In the genomic region with DNA sequence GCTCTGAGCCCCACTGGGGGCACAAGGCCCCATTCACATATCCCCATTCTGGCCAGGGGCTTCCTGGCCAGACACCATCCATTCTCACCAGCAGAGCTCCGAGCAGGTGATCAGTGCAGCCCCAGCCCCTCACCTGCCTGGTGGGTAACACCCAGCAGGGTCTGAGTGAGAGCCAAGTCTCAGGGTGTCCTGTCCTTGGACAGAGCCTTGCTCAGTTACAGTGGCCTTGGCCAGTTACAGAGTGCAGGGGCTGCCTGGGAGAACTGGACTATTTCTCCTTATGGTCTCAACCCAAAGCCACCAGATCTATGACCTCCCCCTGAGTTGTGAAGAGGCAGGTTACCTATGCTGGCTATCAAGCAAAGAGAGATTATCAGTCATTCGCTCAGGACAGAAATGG, we compare ENCODE assay signal across 9 mouse cellular contexts. TPM values are rescaled to one million over a fixed set of nuclear protein-coding genes. Genes with fewer than 3 reads are reported as not detected.
A peak's percentile ranks its signal among the peaks of the same experiment; 100 is the strongest.
DNase-seq lines count a peak whose midpoint lies in the region; ATAC-seq and TF ChIP-seq lines count a peak whose summit lies in the region.
"Had no signal": no experiment of that assay in that cellular context is flagged by ENCODE, and none has a peak within 500 bp of the region (broad histone marks: within the 10 kb centered on the region; RNA-seq: fewer than 3 reads in every experiment).

No protein-coding gene starts in this region.

- peaks cover 33% of the 10 kb centered on the region for H3K36me3 ChIP-seq in heart, embryonic 13.5 days
- no peaks in the 10 kb centered on the region for H3K36me3 ChIP-seq in liver, embryonic 13.5 days

- peak in 1 of 2 experiments; percentile 11 for DNase-seq in left cerebral cortex, adult 2 months (ENCODE audit: extremely low spot score in 1 of 2, low spot score in 2 of 2)
- no peak for DNase-seq in left cerebral cortex, postnatal 4 days
- no peak for DNase-seq in liver, embryonic 13.5 days
- DNase-seq in frontal cortex, postnatal 10 days (ENCODE audit: low spot score in 2 of 2): no peak
- no peak for DNase-seq in adipocyte (ENCODE audit: low spot score)
- no peak for DNase-seq in right cerebral cortex, adult 2 months (ENCODE audit: low spot score in 2 of 2)
- DNase-seq: cerebellum, postnatal 14 days had no signal

- 43% methylated on average over 2 of the region's 2 CpGs for WGBS in heart, embryonic 13.5 days
- 59% methylated on average over 2 of the region's 2 CpGs for WGBS in liver, embryonic 13.5 days (ENCODE audit: insufficient replicate concordance)

- H3K4me3 ChIP-seq in left cerebral cortex, adult 2 months: peak overlapping the region; percentile 40
- peak overlapping the region; percentile 37; the same call in 1 of the 2 replicates for H3K4me3 ChIP-seq in cortical plate, adult 2 months (ENCODE audit: insufficient read depth, low read length)
- peak overlapping the region; percentile 51 for H3K4me3 ChIP-seq in heart, embryonic 13.5 days
- H3K4me3 ChIP-seq in liver, embryonic 13.5 days (replicated peaks): peak overlapping the region; percentile 13; the same call in 1 of the 2 replicates

- H3K27me3 ChIP-seq in heart, embryonic 13.5 days (replicated peaks): no peaks in the 10 kb centered on the region
- no peaks in the 10 kb centered on the region for H3K27me3 ChIP-seq in liver, embryonic 13.5 days

- no peak for TF ChIP-seq CTCF in left cerebral cortex, adult 2 months (IDR thresholded peaks at IDR 0.05)
- TF ChIP-seq CTCF in cortical plate, adult 2 months (IDR thresholded peaks at IDR 0.05; ENCODE audit: extremely low read depth, insufficient read depth, low read length): no peak

- H3K9me3 ChIP-seq in heart, embryonic 13.5 days: no peaks in the 10 kb centered on the region
- no peaks in the 10 kb centered on the region for H3K9me3 ChIP-seq in liver, embryonic 13.5 days (replicated peaks)

- no peaks in the 10 kb centered on the region; the same call in 1 of the 2 replicates for H3K4me1 ChIP-seq in cortical plate, adult 2 months (ENCODE audit: control insufficient read depth, insufficient read depth, low read length)
- peaks cover 35% of the 10 kb centered on the region for H3K4me1 ChIP-seq in heart, embryonic 13.5 days
- H3K4me1 ChIP-seq in liver, embryonic 13.5 days (replicated peaks): no peaks in the 10 kb centered on the region

- H3K4me2 ChIP-seq in heart, embryonic 13.5 days: peak overlapping the region; percentile 64
- peak overlapping the region; percentile 29 for H3K4me2 ChIP-seq in liver, embryonic 13.5 days

- no peak for ATAC-seq in heart, embryonic 13.5 days (ENCODE audit: extremely low read depth, insufficient number of reproducible peaks, low FRiP score, low TSS enrichment)
- ATAC-seq in liver, embryonic 13.5 days (ENCODE audit: low read depth): no peak

- no peak overlapping the region for H3K27ac ChIP-seq in left cerebral cortex, adult 2 months
- no peak overlapping the region for H3K27ac ChIP-seq in cortical plate, adult 2 months (ENCODE audit: insufficient read depth, low read length)
- H3K27ac ChIP-seq in heart, embryonic 13.5 days (replicated peaks): 0 out of 2 replicates have a peak overlapping the region, but pooled peaks have one; percentile 74
- no peak overlapping the region for H3K27ac ChIP-seq in liver, embryonic 13.5 days

- no peak for TF ChIP-seq POLR2A in cortical plate, adult 2 months (IDR thresholded peaks at IDR 0.05; ENCODE audit: extremely low read depth, insufficient read depth, low read length)

- peak overlapping the region; percentile 82 for H3K9ac ChIP-seq in heart, embryonic 13.5 days
- H3K9ac ChIP-seq in liver, embryonic 13.5 days: peak overlapping the region; percentile 29; the same call in 1 of the 2 replicates

- intact Hi-C loops in left cerebral cortex, adult 2 months (cut with DNase I): no loop called here
- intact Hi-C loops in left cerebral cortex, postnatal 4 days (cut with DNase I): no loop called here

RNA-seq across cellular contexts. Expression of gene Col6a1, which starts 0.9 kb away (rescaled TPM):
- 10 to 100 TPM; 37.5 to 51.9 TPM for total RNA-seq in left cerebral cortex, adult 2 months (2021)
- total RNA-seq in left cerebral cortex, postnatal 4 days (2021): 10 to 100 TPM; 18.6 to 19.2 TPM
- polyA plus RNA-seq in cortical plate, adult 2 months (2012; rRNA removed): 90.2 and 91.3 TPM in 2 replicates
- polyA plus RNA-seq in heart, embryonic 13.5 days (2015; fragmentation: Nextera tagmentation; extraction: Ambion mirVana): 49.6 and 55.5 TPM in 2 replicates
- 8.7 and 9.2 TPM in 2 replicates for polyA plus RNA-seq in liver, embryonic 13.5 days (2015; fragmentation: Nextera tagmentation; extraction: Ambion mirVana)
